Mouse (Mus musculus): ENCODE data around the gene Mipol1. TPM values are rescaled to one million over a fixed set of nuclear protein-coding genes. Genes with fewer than 3 reads are reported as not detected.

Gene Mipol1
- polyA plus RNA-seq, 1 experiment from 2014 or later: 6.8 TPM

GRCm38 (mm10) chr12:57538588-57539550, 308.6 kb downstream of the Mipol1 start:
- Histone ChIP-seq H3K27ac (no peak overlapping the region), H3K4me1 (peaks cover 23% of the 10 kb centered on the region), H3K4me2 (replicated peaks) (peak overlapping the region; percentile 62), H3K9ac (0 out of 2 replicates have a peak overlapping the region, but pooled peaks have one; percentile 44), H3K27me3 (replicated peaks) (peaks cover 79% of the 10 kb centered on the region), H3K4me3 (peak overlapping the region; percentile 23), H3K9me3 (no peaks in the 10 kb centered on the region), H3K36me3 (no peaks in the 10 kb centered on the region)
- ATAC-seq (ENCODE audit: low FRiP score, low read depth): peak; percentile 73
- WGBS: under 1% methylated on average over 63 of the region's 63 CpGs

- ATAC-seq (ENCODE audit: low FRiP score, low read depth): no peak
- peaks cover 23% of the 10 kb centered on the region for H3K4me1 ChIP-seq
- H3K4me2 ChIP-seq (replicated peaks): peak overlapping the region; percentile 62
- WGBS: under 1% methylated on average over 10 of the region's 10 CpGs
- peaks cover 78% of the 10 kb centered on the region for H3K27me3 ChIP-seq (replicated peaks)
- H3K9ac ChIP-seq: no peak overlapping the region
- H3K36me3 ChIP-seq: no peaks in the 10 kb centered on the region
- H3K9me3 ChIP-seq: no peaks in the 10 kb centered on the region
- no peak overlapping the region for H3K4me3 ChIP-seq
- H3K27ac ChIP-seq: no peak overlapping the region
Observed at GRCm38 (mm10) chr12:57539551-57539985, 309.3 kb downstream of the Mipol1 start.

GRCm38 (mm10) chr12:57541118-57541517, 310.9 kb downstream of the Mipol1 start:
- no peak for ATAC-seq (ENCODE audit: low FRiP score, low read depth)
- no peak overlapping the region for H3K4me3 ChIP-seq
- no peak overlapping the region for H3K9ac ChIP-seq
- peaks cover 77% of the 10 kb centered on the region for H3K27me3 ChIP-seq (replicated peaks)
- no peak overlapping the region for H3K4me2 ChIP-seq (replicated peaks)
- no peaks in the 10 kb centered on the region for H3K36me3 ChIP-seq
- no peaks in the 10 kb centered on the region for H3K9me3 ChIP-seq
- peaks cover 24% of the 10 kb centered on the region for H3K4me1 ChIP-seq
- 6% methylated on average over 6 of the region's 6 CpGs for WGBS
- no peak overlapping the region for H3K27ac ChIP-seq

- no peak overlapping the region for H3K9ac ChIP-seq
- peaks cover 31% of the 10 kb centered on the region for H3K4me1 ChIP-seq
- no peaks in the 10 kb centered on the region for H3K9me3 ChIP-seq
- no peaks in the 10 kb centered on the region for H3K36me3 ChIP-seq
- H3K27ac ChIP-seq: no peak overlapping the region
- peaks cover 77% of the 10 kb centered on the region for H3K27me3 ChIP-seq (replicated peaks)
- peak overlapping the region; percentile 41 for H3K4me2 ChIP-seq (replicated peaks)
- WGBS: under 1% methylated on average over 46 of the region's 46 CpGs
- no peak for ATAC-seq (ENCODE audit: low FRiP score, low read depth)
- 0 out of 2 replicates have a peak overlapping the region, but pooled peaks have one; percentile 1 for H3K4me3 ChIP-seq
Observed at GRCm38 (mm10) chr12:57541931-57542745, 311.9 kb downstream of the Mipol1 start.

- H3K4me3 ChIP-seq: peak overlapping the region; percentile 1; the same call in 1 of the 2 replicates
- peaks cover 82% of the 10 kb centered on the region for H3K27me3 ChIP-seq (replicated peaks)
- 1% methylated on average over 63 of the region's 63 CpGs for WGBS
- H3K9ac ChIP-seq: no peak overlapping the region
- H3K36me3 ChIP-seq: no peaks in the 10 kb centered on the region
- H3K4me1 ChIP-seq: peaks cover 31% of the 10 kb centered on the region
- H3K9me3 ChIP-seq: no peaks in the 10 kb centered on the region
- no peak overlapping the region for H3K27ac ChIP-seq
- peak overlapping the region; percentile 41 for H3K4me2 ChIP-seq (replicated peaks)
- no peak for ATAC-seq (ENCODE audit: low FRiP score, low read depth)
Observed at GRCm38 (mm10) chr12:57542746-57543626, 312.8 kb downstream of the Mipol1 start.

GRCm38 (mm10) chr12:57543627-57543991, 313.4 kb downstream of the Mipol1 start:
- no peak overlapping the region for H3K27ac ChIP-seq
- H3K36me3 ChIP-seq: no peaks in the 10 kb centered on the region
- no peak overlapping the region for H3K9ac ChIP-seq
- no peak overlapping the region for H3K4me2 ChIP-seq (replicated peaks)
- H3K4me1 ChIP-seq: peaks cover 28% of the 10 kb centered on the region
- H3K4me3 ChIP-seq: no peak overlapping the region
- ATAC-seq (ENCODE audit: low FRiP score, low read depth): no peak
- peaks cover 84% of the 10 kb centered on the region for H3K27me3 ChIP-seq (replicated peaks)
- no peaks in the 10 kb centered on the region for H3K9me3 ChIP-seq
- 2% methylated on average over 10 of the region's 10 CpGs for WGBS

GRCm38 (mm10) chr12:57544641-57545370, 314.6 kb downstream of the Mipol1 start:
- H3K4me2 ChIP-seq (replicated peaks): peak overlapping the region; percentile 69
- H3K36me3 ChIP-seq: no peaks in the 10 kb centered on the region
- no peak overlapping the region for H3K27ac ChIP-seq
- peaks cover 22% of the 10 kb centered on the region for H3K4me1 ChIP-seq
- 1% methylated on average over 31 of the region's 31 CpGs for WGBS
- peaks cover 87% of the 10 kb centered on the region for H3K27me3 ChIP-seq (replicated peaks)
- H3K4me3 ChIP-seq: peak overlapping the region; percentile 39
- ATAC-seq (ENCODE audit: low FRiP score, low read depth): no peak
- 0 out of 2 replicates have a peak overlapping the region, but pooled peaks have one; percentile 7 for H3K9ac ChIP-seq
- H3K9me3 ChIP-seq: no peaks in the 10 kb centered on the region

GRCm38 (mm10) chr12:57545371-57546241, 315.4 kb downstream of the Mipol1 start:
- WGBS: under 1% methylated on average over 95 of the region's 106 CpGs
- H3K4me1 ChIP-seq: peaks cover 22% of the 10 kb centered on the region
- peak overlapping the region; percentile 69 for H3K4me2 ChIP-seq (replicated peaks)
- H3K27me3 ChIP-seq (replicated peaks): peaks cover 95% of the 10 kb centered on the region
- peak overlapping the region; percentile 7; the same call in 1 of the 2 replicates for H3K9ac ChIP-seq
- H3K36me3 ChIP-seq: no peaks in the 10 kb centered on the region
- no peak overlapping the region for H3K27ac ChIP-seq
- peak; percentile 49; the same call in 1 of the 2 replicates for ATAC-seq (ENCODE audit: low FRiP score, low read depth)
- no peaks in the 10 kb centered on the region for H3K9me3 ChIP-seq
- H3K4me3 ChIP-seq: peak overlapping the region; percentile 39
